Mouse (Mus musculus): Measurements from ENCODE around the gene Noct. TPM values are rescaled to one million over a fixed set of nuclear protein-coding genes. Genes with fewer than 3 reads are reported as not detected.

The Noct gene
- total and polyA plus RNA-seq, 3 experiments, result 19.5 to 45.0 (median 37.4) TPM

- DNase-seq, result no peak
Observed at GRCm38 (mm10) chr3:51231499-51231898, 7.3 kb downstream of the Noct start.

GRCm38 (mm10) chr3:51232205-51232910, 8.1 kb downstream of the Noct start:
- no peak for DNase-seq

DNA sequence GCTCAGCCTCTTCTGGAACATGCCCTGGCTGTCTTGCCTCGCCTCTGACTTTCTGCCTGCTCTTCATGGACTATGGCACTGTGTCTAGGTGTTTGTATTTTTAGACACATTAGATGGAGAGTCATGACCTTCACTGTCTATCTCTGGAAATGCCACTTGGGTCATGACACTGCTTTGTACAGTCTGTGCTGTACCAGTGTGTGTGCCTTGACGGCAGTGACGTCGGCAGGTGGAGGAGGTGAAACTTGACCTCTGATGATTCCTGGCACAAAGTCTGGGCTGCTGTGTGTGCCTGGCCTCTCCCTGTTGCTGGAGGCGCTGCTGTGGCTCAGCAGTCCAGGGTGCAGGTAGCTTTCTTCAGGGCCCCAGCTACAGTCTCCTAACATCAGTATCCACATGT, 9.2 kb downstream of the Noct start:
- peak; percentile 74 for DNase-seq

GRCm38 (mm10) chr3:51233918-51234751, 9.9 kb downstream of the Noct start:
- DNase-seq, result peak; percentile 83

- no peak for DNase-seq
Observed at GRCm38 (mm10) chr3:51234752-51235055, 10.5 kb downstream of the Noct start.

GRCm38 (mm10) chr3:51238515-51238914, 14.3 kb downstream of the Noct start:
- DNase-seq, result no peak

DNA sequence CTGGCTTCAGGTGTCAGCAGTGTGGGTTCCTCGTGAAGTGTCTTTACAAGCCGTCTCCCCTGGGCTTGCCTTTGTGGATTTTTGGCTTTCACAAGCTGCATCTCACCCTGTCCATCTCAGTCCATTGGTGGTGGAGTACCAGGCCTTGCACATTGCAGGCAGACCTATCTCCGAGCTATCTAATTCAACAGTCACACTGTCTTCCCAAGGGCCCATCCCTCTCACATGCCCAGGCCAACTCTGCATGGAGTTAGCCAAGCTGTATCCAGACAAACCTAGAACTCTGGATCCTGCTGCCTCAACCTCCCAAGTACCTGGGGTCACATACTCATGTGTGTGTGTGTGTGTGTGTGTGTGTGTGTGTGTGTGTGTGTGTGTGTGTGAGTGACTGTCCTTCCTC, 15.3 kb downstream of the Noct start:
- DNase-seq, result no peak

DNA sequence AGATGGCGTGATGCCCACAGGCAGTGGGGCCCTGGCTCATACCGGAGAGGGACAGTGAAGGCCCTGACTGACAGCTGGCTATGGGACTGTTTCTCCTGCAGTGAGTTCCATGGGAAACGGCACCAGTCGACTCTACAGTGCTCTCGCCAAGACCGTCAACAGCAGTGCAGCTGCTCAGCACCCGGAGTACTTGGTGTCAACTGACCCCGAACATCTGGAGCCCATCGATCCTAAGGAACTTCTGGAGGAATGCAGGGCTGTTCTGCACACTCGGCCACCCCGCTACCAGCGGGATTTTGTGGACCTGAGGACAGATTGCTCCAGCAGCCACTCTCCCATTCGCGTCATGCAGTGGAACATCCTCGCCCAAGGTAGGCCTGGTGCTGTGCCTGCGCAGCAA, 23.5 kb downstream of the Noct start:
- DNase-seq, result no peak

DNA sequence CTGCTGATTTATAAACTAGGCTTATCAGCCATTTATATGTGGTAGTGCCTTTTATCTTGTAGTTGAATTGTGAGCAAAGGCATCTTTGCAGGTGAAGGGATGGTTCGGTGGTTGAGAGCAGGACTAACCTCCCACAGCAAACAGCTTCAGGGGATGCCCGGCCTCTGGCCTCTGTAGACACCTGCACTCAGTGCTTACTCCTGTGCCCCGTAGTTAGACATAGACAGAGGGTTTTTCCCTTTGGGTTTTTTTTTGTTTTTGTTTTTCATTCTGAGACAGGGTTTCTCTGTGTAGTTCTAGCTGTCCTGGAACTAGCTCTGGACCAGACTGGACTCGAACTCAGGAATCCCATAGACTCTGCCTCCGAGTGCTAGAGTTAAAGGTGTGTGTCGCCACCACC, 24.4 kb downstream of the Noct start:
- DNase-seq, result no peak

DNA sequence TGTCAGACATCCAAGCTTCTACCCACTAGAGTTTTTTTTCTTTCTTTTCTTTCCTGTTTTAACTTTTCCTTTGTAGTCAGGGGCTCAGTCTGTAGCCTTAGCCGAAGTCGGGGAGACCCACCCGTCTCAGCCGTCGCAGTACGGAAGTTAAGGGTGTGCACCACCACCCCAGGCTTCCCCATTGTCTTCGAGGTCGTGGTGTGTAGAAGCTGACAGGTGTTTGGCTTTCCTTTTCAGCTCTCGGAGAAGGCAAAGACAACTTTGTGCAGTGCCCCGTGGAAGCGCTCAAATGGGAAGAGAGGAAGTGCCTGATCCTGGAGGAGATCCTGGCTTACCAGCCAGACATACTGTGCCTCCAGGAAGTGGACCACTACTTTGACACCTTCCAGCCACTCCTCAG, 25.2 kb downstream of the Noct start:
- no peak for DNase-seq

GRCm38 (mm10) chr3:51249866-51250265, 25.6 kb downstream of the Noct start:
- DNase-seq, result no peak

DNA sequence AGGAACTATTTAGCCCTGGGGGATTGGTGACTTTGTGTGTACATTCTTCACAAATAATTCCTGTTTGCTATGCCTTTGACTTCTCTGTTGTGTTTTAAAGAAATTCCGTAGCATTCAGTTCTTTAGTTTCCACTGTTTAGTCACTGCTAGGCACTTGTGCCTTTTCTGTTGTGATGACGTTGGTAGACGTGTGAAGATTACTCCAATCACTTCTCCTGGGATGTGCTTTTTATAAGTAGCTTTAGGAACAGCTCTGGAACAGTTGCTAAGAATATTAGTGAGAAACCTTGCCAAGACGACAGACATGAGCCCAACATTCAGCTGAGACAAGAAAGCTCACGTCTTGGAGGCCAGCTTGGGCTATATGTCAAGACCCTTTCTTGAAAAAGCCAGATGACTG, 26.8 kb downstream of the Noct start:
- no peak for DNase-seq

DNA sequence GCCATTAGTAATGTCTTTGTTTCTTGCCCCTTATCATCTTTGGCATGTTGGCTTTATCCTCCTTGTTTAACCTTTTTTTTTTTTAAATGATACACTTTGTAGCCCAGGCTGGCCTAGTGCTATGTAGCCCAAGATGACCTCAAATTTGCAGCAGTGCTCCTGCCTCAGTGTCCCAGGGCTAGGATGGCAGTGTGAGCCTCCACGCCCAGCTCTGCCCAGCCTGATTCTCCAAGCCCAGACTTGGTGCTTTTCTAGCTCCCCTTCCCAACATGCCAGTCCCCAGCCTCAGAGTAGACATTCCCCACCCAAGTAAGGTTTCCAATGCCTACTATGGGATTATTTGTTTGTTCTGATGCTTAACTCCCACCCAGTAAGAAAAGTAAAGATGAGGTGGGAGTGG, 28.0 kb downstream of the Noct start:
- no peak for DNase-seq

DNA sequence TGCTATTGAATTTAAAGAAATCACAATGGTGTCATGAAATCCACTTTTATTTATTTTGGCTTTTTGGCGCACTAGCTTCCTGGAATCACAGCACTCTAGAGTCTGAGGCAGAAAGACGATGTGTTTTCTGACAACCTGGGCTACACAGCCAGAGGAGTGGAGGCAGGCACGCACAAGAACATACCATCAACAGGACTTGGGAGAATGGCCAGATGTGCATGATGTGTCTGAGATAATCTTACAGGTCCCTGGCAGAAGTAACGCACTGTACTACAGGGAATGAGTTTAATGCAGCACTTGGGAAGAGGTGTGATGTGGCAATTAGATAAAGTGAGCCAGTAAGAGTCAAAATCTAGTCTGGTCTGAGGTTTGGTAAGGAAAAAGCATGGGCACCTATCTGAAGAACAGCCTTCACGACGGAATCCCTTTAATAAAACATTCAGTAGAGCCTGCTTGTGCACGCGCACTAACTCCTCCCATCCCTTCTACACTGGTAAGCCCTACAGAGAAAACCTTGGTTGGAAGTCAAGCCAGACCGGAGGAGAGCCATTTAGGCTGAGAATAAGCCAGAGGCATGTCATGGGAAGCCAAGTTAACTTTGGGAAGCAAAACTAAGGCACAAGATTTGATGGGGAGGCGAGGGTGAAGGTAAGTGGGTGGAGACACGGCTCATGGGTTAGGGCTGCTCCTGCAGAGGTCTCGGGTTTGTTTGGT, 28.6 kb downstream of the Noct start:
- DNase-seq, result no peak

GRCm38 (mm10) chr3:51254784-51255183, 30.5 kb downstream of the Noct start:
- DNase-seq, result no peak

DNA sequence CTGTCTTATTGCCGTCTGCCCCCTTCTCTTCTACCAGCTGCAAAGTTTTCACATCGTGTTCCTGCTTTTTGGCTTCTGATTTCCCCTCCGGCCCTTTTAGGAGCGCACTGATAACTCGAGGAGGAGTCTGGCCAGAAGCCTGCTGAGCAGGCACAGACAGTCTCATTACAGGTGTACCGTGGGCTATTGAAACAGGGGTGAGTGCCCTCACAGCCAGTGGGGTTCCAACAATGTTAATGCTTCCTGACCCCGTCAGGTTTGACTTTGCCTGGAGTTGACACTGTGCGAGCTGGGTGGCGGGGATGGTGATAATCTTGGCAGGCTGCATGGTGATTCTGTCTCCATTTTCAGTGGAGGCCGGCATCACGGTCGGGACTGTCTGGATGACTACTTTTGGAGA, 32.2 kb downstream of the Noct start:
- DNase-seq, result no peak

DNA sequence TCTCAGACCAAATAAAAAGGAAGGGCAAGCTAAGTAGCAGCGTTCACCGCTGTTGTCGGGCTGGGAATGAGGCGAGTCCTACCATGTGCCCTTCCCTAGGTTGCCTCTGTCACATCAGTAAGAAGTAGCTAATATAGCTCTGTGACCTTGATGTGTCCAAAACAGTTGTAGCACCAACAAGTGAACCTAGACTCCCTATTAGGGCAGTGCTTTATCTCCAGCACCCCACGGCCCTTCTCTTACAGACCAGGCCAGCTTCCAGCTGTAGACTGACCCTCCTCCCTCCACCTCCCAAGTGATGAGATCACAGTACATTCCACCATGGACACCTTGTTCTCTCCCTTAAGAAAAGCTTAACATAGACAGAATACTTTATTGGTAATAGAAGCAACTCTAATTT, 33.8 kb downstream of the Noct start:
- DNase-seq, result no peak

- no peak for DNase-seq
Observed at GRCm38 (mm10) chr3:51262942-51263341, 38.7 kb downstream of the Noct start.

DNA sequence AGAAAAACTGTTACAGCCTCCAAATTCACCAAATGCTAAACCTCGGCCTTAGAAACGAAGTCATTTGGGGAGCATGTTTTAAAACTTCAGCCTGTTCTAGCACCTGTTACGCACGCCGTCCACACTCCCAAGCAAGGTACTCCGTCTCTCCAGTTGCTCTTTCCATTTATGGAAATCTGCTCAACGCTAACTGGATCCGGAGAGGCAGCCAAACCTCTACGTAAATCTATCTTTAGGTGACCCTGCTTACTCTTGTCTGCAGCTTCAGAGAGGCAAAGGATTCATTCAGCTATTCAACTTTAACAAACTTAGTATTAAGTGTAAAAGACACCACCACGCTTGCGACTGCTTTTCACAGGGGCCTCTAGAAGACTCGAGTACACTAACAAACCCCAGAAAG, 44.2 kb downstream of the Noct start:
- no peak for DNase-seq

DNA sequence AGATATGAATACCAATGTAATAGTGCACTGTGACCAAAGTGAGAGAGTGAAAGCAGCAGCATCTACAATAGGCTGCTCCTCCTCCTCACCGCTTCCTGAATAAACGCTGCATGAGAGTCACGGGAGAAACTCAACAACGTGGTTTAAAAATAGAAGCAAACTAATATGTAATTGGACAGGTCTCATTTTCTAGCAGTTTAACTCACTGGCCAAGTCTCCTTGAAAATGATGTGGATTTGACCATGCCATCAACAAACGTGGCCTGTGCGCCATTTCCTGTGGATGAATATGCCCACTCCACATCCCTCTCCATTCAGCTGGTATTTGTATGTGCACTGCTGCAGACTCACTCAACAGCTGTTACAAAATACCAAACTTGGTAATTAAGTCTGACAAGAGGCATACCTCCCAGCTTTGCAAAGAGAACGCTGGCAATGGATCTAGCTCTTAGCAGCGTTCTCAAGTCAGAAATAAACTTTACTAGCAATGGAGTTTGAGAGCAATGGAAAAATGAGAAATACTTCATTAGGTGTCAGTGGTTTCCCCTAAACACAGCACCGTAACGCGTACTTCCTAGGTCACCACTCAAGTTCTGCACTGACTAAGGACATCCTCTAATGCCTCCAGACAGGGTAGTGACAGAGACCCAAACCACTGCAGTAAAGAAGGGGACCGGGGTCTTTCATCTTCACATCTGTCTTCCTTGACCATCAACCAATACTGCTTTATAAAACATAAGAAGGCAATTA, 46.0 kb downstream of the Noct start:
- no peak for DNase-seq

GRCm38 (mm10) chr3:51275956-51276398, 51.7 kb downstream of the Noct start:
- DNase-seq, result peak; percentile 99

DNA sequence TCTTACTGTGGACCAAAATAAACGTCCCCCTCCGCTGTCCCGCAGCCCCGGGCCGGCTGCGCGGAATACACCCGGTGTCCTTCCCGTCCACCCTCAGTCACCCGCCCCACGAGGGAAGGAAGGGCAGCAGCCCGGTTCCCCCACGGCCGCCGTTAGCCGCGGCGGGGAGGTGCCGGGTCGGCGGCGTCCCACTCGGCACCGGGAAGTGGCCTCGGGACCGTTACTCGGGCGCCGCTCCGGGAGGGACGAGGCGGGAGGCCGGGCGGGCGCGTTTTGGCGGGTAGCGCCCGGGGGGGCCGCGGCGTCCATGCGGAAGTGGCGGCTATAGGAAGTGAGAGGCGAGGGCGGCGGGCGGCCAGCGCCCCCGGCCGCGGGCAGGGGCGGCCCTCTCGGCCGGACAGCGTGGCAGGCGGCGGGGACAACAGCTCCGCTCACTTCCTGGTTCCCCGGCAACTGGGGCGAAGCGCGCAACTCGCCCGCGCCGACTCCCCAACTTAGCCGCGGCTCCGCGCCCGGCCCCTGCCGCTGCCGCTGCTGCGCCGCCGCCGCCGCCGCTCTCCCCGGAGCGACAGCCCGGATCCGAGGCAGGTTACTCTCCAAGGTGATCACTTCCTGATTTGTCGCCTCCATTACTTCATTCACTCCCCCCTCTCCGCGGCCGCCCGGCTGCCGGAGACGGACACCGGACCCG, 52.3 kb downstream of the Noct start:
- no peak for DNase-seq
